Mouse (Mus musculus) liver, postnatal 0 days (tissue): ENCODE data around the gene Msx3. TPM values are rescaled to one million over a fixed set of nuclear protein-coding genes. Genes with fewer than 3 reads are reported as not detected.

Source experiments
- ATAC-seq: fragments of 200-750 bp; cut with Nextera tagmentation; 2 replicates; pipeline ENCODE4 v1.8.0; 2017; ENCODE audit warnings: mild to moderate bottlenecking, moderate library complexity
- DNase-seq: peaks from one replicate; pipeline ENCODE4 v3.0.0-alpha.2; 2016
- H3K27ac ChIP-seq: fragments of 300-500 bp; sonication (generic); 2 replicates; pipeline ENCODE4 v1.5.1; 2014; ENCODE audit warnings: antibody characterized with exemption, moderate library complexity, mild to moderate bottlenecking, low read depth
- H3K27me3 ChIP-seq: fragments of 300-500 bp; sonication (generic); 2 replicates; pipeline ENCODE4 v1.6.1; 2014; ENCODE audit warnings: low read length, control low read depth, mixed read lengths; ENCODE audit not compliant: insufficient read depth
- H3K36me3 ChIP-seq: fragments of 300-500 bp; sonication (generic); replicated peaks from 2 replicates; pipeline ENCODE4 v1.6.1; 2014; ENCODE audit warnings: mild to moderate bottlenecking, control low read depth, low read length, moderate library complexity, mixed read lengths; ENCODE audit not compliant: insufficient read depth
- H3K4me1 ChIP-seq: fragments of 300-500 bp; sonication (generic); 2 replicates; pipeline ENCODE4 v1.6.1; 2014; ENCODE audit warnings: antibody characterized with exemption, mild to moderate bottlenecking, control low read depth; ENCODE audit not compliant: insufficient read depth
- H3K4me2 ChIP-seq: fragments of 300-500 bp; sonication (generic); 2 replicates; pipeline ENCODE4 v1.6.1; 2014; ENCODE audit warnings: low read depth, mild to moderate bottlenecking, low read length, moderate library complexity, mixed read lengths
- H3K4me3 ChIP-seq: fragments of 300-500 bp; sonication (generic); 2 replicates; pipeline ENCODE4 v1.5.1; 2014; ENCODE audit warnings: low read depth, low read length
- H3K9ac ChIP-seq: fragments of 300-500 bp; sonication (generic); replicated peaks from 2 replicates; pipeline ENCODE4 v1.6.1; 2014; ENCODE audit warnings: mild to moderate bottlenecking, moderate library complexity
- H3K9me3 ChIP-seq: fragments of 300-500 bp; sonication (generic); 2 replicates; pipeline ENCODE4 v1.6.1; 2016; ENCODE audit warnings: mild to moderate bottlenecking, control low read depth, low read length, mixed read lengths
- CTCF ChIP-seq: sonication (generic); IDR thresholded peaks from 2 replicates; pipeline ENCODE4 v1.5.1; 2016; ENCODE audit warnings: antibody characterized with exemption, low read depth
- EP300 ChIP-seq: IDR thresholded peaks from 2 replicates; pipeline ENCODE4 v1.6.1; 2016; ENCODE audit warnings: antibody characterized with exemption, low read depth, mild to moderate bottlenecking
- WGBS: fragments of 180-500 bp; shearing (Covaris S2); extraction: QIAGEN DNeasy Blood & Tissue Kit; methylation state at CpG from one replicate; pipeline ENCODE4 v1.1.7; 2014; ENCODE audit not compliant: insufficient replicate concordance; 5-methylcytosine and 5-hydroxymethylcytosine counted together
- polyA plus RNA-seq: library from polyadenylated mRNA; unstranded; fragments of >200 nt; fragmentation: Nextera tagmentation; extraction: Ambion mirVana; gene quantifications from 2 replicates; pipeline ENCODE4 v1.2.1, GENCODE M21; 2015

Gene Msx3
- polyA plus RNA-seq, 1 experiment from 2014 or later: not detected

GRCm38 (mm10) chr7:140059601-140060000 is 10.7 kb upstream of the Msx3 start:
- DNase-seq (no peak), ATAC-seq (no peak)
- peaks cover 8% of the 10 kb centered on the region for H3K4me1 ChIP-seq
- H3K9ac ChIP-seq: no peak overlapping the region
- no peaks in the 10 kb centered on the region; the same call in 1 of the 2 replicates for H3K9me3 ChIP-seq
- H3K36me3 ChIP-seq: no peaks in the 10 kb centered on the region
- 38% methylated on average over 4 of the region's 4 CpGs for WGBS
- no peak overlapping the region for H3K4me2 ChIP-seq
- TF ChIP-seq CTCF (no peak), EP300 (no peak)
- peaks cover 80% of the 10 kb centered on the region for H3K27me3 ChIP-seq
- H3K4me3 ChIP-seq: no peak overlapping the region
- no peak overlapping the region for H3K27ac ChIP-seq

GRCm38 (mm10) chr7:140058528-140058927 is 9.6 kb upstream of the Msx3 start:
- no peak overlapping the region for H3K27ac ChIP-seq
- no peak overlapping the region for H3K4me2 ChIP-seq
- no peaks in the 10 kb centered on the region; the same call in 1 of the 2 replicates for H3K9me3 ChIP-seq
- WGBS: 19% methylated on average over 7 of the region's 7 CpGs
- TF ChIP-seq CTCF (no peak), EP300 (no peak)
- H3K4me3 ChIP-seq: no peak overlapping the region
- ATAC-seq (no peak), DNase-seq (no peak)
- peaks cover 73% of the 10 kb centered on the region for H3K27me3 ChIP-seq
- H3K4me1 ChIP-seq: peaks cover 8% of the 10 kb centered on the region
- no peak overlapping the region for H3K9ac ChIP-seq
- H3K36me3 ChIP-seq: no peaks in the 10 kb centered on the region

GRCm38 (mm10) chr7:140057413-140058407 is 8.8 kb upstream of the Msx3 start:
- no peaks in the 10 kb centered on the region for H3K36me3 ChIP-seq
- peaks cover 69% of the 10 kb centered on the region for H3K27me3 ChIP-seq
- H3K4me1 ChIP-seq: peaks cover 8% of the 10 kb centered on the region
- H3K9ac ChIP-seq: no peak overlapping the region
- peak overlapping the region; percentile 25 for H3K4me3 ChIP-seq
- peak overlapping the region; percentile 62 for H3K4me2 ChIP-seq
- H3K9me3 ChIP-seq: no peaks in the 10 kb centered on the region; the same call in 1 of the 2 replicates
- TF ChIP-seq EP300: no peak
- 0 out of 2 replicates have a peak, but pooled peaks have one; percentile 2 for TF ChIP-seq CTCF
- WGBS: 6% methylated on average over 53 of the region's 53 CpGs
- H3K27ac ChIP-seq: no peak overlapping the region
- ATAC-seq (peak; percentile 33; the same call in 1 of the 2 replicates), DNase-seq (peak; percentile 25)

- Histone ChIP-seq H3K9me3 (no peaks in the 10 kb centered on the region; the same call in 1 of the 2 replicates), H3K4me1 (peaks cover 3% of the 10 kb centered on the region), H3K9ac (no peak overlapping the region), H3K27me3 (peaks cover 66% of the 10 kb centered on the region), H3K4me3 (no peak overlapping the region), H3K36me3 (no peaks in the 10 kb centered on the region), H3K4me2 (no peak overlapping the region), H3K27ac (no peak overlapping the region)
- 67% methylated on average over 4 of the region's 4 CpGs for WGBS
- TF ChIP-seq CTCF: no peak
- no peak for TF ChIP-seq EP300
- ATAC-seq (no peak), DNase-seq (no peak)
Measured at GRCm38 (mm10) chr7:140054124-140054523, 5.2 kb upstream of the Msx3 start.

- DNase-seq: peak; percentile 33
- Histone ChIP-seq H3K9me3 (no peaks in the 10 kb centered on the region), H3K4me1 (peaks cover 10% of the 10 kb centered on the region), H3K4me3 (peak overlapping the region; percentile 42), H3K27ac (no peak overlapping the region), H3K4me2 (peak overlapping the region; percentile 68), H3K9ac (no peak overlapping the region), H3K36me3 (no peaks in the 10 kb centered on the region), H3K27me3 (peaks cover 75% of the 10 kb centered on the region)
- ATAC-seq: no peak
- 2% methylated on average over 34 of the region's 34 CpGs for WGBS
- TF ChIP-seq CTCF (no peak), EP300 (no peak)
Measured at GRCm38 (mm10) chr7:140049115-140049689, 313 bp upstream of the Msx3 start.

- TF ChIP-seq EP300: no peak
- TF ChIP-seq CTCF: no peak
- DNase-seq: no peak
- Histone ChIP-seq H3K4me2 (peak overlapping the region; percentile 36; the same call in 1 of the 2 replicates), H3K9ac (no peak overlapping the region), H3K4me3 (peak overlapping the region; percentile 27), H3K36me3 (no peaks in the 10 kb centered on the region), H3K4me1 (peaks cover 10% of the 10 kb centered on the region), H3K27ac (no peak overlapping the region), H3K9me3 (no peaks in the 10 kb centered on the region), H3K27me3 (peaks cover 76% of the 10 kb centered on the region)
- WGBS: 1% methylated on average over 33 of the region's 33 CpGs
- no peak for ATAC-seq
Measured at GRCm38 (mm10) chr7:140047811-140048311, 1.0 kb downstream of the Msx3 start.
